Mouse (Mus musculus) hindbrain, embryonic 15.5 days (tissue): ENCODE data around the gene E2f8. TPM values are rescaled to one million over a fixed set of nuclear protein-coding genes. Genes with fewer than 3 reads are reported as not detected.

Experiments used
- ATAC-seq: fragments of 200-750 bp; cut with Nextera tagmentation; 2 replicates; pipeline ENCODE4 v1.8.0; 2017; ENCODE audit warnings: low read depth, moderate number of reproducible peaks, moderate TSS enrichment; ENCODE audit not compliant: low FRiP score
- H3K27ac ChIP-seq: fragments of 300-500 bp; sonication (generic); replicated peaks from 2 replicates; pipeline ENCODE4 v1.5.1; 2015; ENCODE audit warnings: mild to moderate bottlenecking, inconsistent platforms
- H3K27me3 ChIP-seq: fragments of 300-500 bp; sonication (generic); 2 replicates; pipeline ENCODE4 v1.6.1; 2015; ENCODE audit warnings: control low read depth, inconsistent platforms
- H3K36me3 ChIP-seq: fragments of 300-500 bp; sonication (generic); 2 replicates; pipeline ENCODE4 v1.6.1; 2015; ENCODE audit warnings: control low read depth, inconsistent platforms
- H3K4me1 ChIP-seq: fragments of 300-500 bp; sonication (generic); replicated peaks from 2 replicates; pipeline ENCODE4 v1.6.1; 2015; ENCODE audit warnings: control low read depth, inconsistent platforms
- H3K4me2 ChIP-seq: fragments of 300-500 bp; sonication (generic); 2 replicates; pipeline ENCODE4 v1.6.1; 2015; ENCODE audit warnings: moderate library complexity, mild to moderate bottlenecking, inconsistent platforms
- H3K4me3 ChIP-seq: fragments of 300-500 bp; sonication (generic); 2 replicates; pipeline ENCODE4 v1.5.1; 2015; ENCODE audit warnings: mild to moderate bottlenecking, inconsistent platforms
- H3K9ac ChIP-seq: fragments of 300-500 bp; sonication (generic); 2 replicates; pipeline ENCODE4 v1.6.1; 2015; ENCODE audit warnings: inconsistent platforms
- H3K9me3 ChIP-seq: fragments of 300-500 bp; sonication (generic); 2 replicates; pipeline ENCODE4 v1.6.1; 2016; ENCODE audit warnings: control low read depth, inconsistent platforms
- WGBS: fragments of 180-500 bp; shearing (Covaris S2); methylation state at CpG from one replicate; pipeline ENCODE4 v1.1.7; 2015; 5-methylcytosine and 5-hydroxymethylcytosine counted together
- polyA plus RNA-seq: library from polyadenylated mRNA; unstranded; fragments of >200 nt; fragmentation: Nextera tagmentation; extraction: Ambion mirVana; gene quantifications from 2 replicates; pipeline ENCODE4 v1.2.1, GENCODE M21; 2015

E2f8 gene
- polyA plus RNA-seq, 1 experiment from 2014 or later, result 3.4 TPM

DNA sequence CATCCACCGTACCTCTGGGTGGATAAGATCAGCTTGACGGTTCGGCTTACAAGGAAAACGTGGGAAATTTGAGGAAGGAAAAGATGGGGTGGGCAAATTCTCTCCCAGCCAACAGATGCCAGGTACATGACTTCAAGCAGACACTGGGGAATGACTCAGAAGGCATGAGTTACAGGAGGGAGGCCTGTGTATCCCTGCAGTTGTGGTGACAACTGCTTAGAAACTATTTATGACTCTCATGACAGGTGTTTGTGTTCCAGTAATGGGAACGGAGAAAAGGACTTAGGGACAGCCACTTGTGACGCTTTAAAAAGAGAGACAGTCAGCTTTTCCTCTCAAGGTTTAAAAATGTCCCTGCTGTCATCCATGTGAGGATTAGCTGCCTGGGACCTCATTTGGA is 11.3 kb downstream of the E2f8 start:
- H3K9ac ChIP-seq, result no peak overlapping the region
- H3K9me3 ChIP-seq, result no peaks in the 10 kb centered on the region
- no peak overlapping the region for H3K4me3 ChIP-seq
- H3K27ac ChIP-seq, result no peak overlapping the region
- 90% methylated on average over 6 of the region's 6 CpGs for WGBS
- H3K36me3 ChIP-seq, result no peaks in the 10 kb centered on the region
- H3K27me3 ChIP-seq, result no peaks in the 10 kb centered on the region
- ATAC-seq, result no peak
- H3K4me1 ChIP-seq, result no peaks in the 10 kb centered on the region
- H3K4me2 ChIP-seq, result no peak overlapping the region

DNA sequence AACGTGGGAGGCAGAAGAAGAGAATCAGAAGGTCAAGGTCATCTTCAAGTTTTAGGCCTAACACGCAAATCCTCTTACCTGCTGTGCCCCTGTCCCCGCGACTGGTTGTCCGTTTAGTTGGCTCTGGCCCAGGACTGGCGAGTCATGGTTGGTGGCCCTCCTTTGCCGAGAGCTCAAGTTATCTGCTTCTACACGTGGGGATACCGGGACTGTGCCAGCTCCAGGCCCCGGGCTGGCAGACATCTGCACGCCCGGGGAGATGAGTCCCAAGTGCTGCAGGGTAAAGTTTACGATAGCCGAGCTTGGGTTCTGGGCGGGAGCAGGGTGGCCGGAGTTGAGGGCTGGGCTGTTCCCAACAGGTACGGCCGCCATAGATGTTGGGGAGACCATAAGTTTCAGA is 13.8 kb downstream of the E2f8 start:
- Histone ChIP-seq H3K9ac (no peak overlapping the region), H3K27ac (no peak overlapping the region), H3K36me3 (no peaks in the 10 kb centered on the region), H3K27me3 (no peaks in the 10 kb centered on the region), H3K9me3 (no peaks in the 10 kb centered on the region), H3K4me3 (no peak overlapping the region), H3K4me2 (no peak overlapping the region), H3K4me1 (no peaks in the 10 kb centered on the region)
- no peak for ATAC-seq
- WGBS, result 91% methylated on average over 18 of the region's 18 CpGs

GRCm38 (mm10) chr7:48864671-48865458 is 16.5 kb downstream of the E2f8 start:
- H3K9ac ChIP-seq, result no peak overlapping the region
- H3K27me3 ChIP-seq, result no peaks in the 10 kb centered on the region
- no peaks in the 10 kb centered on the region for H3K36me3 ChIP-seq
- H3K27ac ChIP-seq, result no peak overlapping the region
- WGBS, result 93% methylated on average over 9 of the region's 9 CpGs
- H3K9me3 ChIP-seq, result no peaks in the 10 kb centered on the region
- H3K4me1 ChIP-seq, result no peaks in the 10 kb centered on the region
- no peak for ATAC-seq
- H3K4me2 ChIP-seq, result no peak overlapping the region
- no peak overlapping the region for H3K4me3 ChIP-seq

DNA sequence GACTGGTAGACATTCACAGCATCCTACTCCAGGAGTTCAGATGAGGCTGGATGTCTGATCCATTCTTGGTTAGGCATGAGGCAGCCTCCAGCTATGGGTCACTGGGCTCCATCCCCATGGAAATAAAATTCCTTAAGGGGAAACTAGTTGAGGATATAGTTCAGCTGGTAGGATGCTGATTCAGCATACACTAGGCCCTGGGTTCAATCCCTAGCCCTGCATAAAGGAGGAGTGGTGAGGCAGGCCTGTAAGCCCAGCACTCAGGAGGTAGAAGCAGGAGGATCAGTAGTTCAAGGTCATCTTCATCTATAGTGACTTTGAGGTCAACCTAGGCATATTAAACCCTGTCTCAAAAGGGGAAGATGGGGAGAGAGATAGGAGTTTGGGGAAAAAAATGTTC is 17.2 kb downstream of the E2f8 start:
- no peak overlapping the region for H3K9ac ChIP-seq
- H3K27ac ChIP-seq, result no peak overlapping the region
- H3K9me3 ChIP-seq, result no peaks in the 10 kb centered on the region
- no peaks in the 10 kb centered on the region for H3K36me3 ChIP-seq
- H3K4me2 ChIP-seq, result no peak overlapping the region
- ATAC-seq, result no peak
- H3K4me1 ChIP-seq, result no peaks in the 10 kb centered on the region
- no peaks in the 10 kb centered on the region for H3K27me3 ChIP-seq
- H3K4me3 ChIP-seq, result no peak overlapping the region

DNA sequence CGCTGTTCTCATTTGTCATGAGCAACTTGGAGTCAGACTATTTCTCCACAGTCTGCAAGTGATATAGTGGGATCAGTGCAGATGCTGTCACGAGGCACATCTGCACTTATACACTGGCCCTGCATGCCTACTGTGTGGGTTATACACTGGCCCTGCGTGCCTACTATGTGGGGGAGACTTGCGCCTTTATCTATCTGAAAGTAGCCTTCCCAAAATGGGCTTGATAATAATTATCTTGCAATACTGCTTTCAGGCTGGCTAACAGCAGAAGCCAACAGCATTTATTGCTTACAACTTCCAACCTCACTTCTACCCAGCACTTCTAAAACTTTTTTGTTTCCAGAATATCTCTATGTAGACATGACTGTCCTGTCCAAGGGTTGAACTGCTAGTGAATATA is 19.6 kb downstream of the E2f8 start:
- Histone ChIP-seq H3K27ac (no peak overlapping the region), H3K4me2 (no peak overlapping the region), H3K27me3 (no peaks in the 10 kb centered on the region), H3K9me3 (no peaks in the 10 kb centered on the region), H3K36me3 (no peaks in the 10 kb centered on the region), H3K4me3 (no peak overlapping the region), H3K4me1 (no peaks in the 10 kb centered on the region), H3K9ac (no peak overlapping the region)
- no peak for ATAC-seq
- WGBS, result 87% methylated on average over 4 of the region's 4 CpGs

- no peak overlapping the region for H3K27ac ChIP-seq
- no peak overlapping the region for H3K4me3 ChIP-seq
- no peaks in the 10 kb centered on the region for H3K27me3 ChIP-seq
- H3K9me3 ChIP-seq, result no peaks in the 10 kb centered on the region
- ATAC-seq, result no peak
- 73% methylated on average over 1 of the region's 1 CpGs for WGBS
- H3K4me1 ChIP-seq, result no peaks in the 10 kb centered on the region
- no peak overlapping the region for H3K9ac ChIP-seq
- no peak overlapping the region for H3K4me2 ChIP-seq
- H3K36me3 ChIP-seq, result no peaks in the 10 kb centered on the region
Measured at GRCm38 (mm10) chr7:48860948-48861347, 20.4 kb downstream of the E2f8 start.

- Histone ChIP-seq H3K4me2 (no peak overlapping the region), H3K9me3 (no peaks in the 10 kb centered on the region), H3K27me3 (no peaks in the 10 kb centered on the region), H3K9ac (no peak overlapping the region), H3K4me3 (no peak overlapping the region), H3K4me1 (no peaks in the 10 kb centered on the region), H3K36me3 (no peaks in the 10 kb centered on the region), H3K27ac (no peak overlapping the region)
- no peak for ATAC-seq
- WGBS, result 89% methylated on average over 4 of the region's 4 CpGs
Measured at GRCm38 (mm10) chr7:48859362-48859761, 22.0 kb downstream of the E2f8 start.

GRCm38 (mm10) chr7:48858257-48858656 is 23.1 kb downstream of the E2f8 start:
- no peak for ATAC-seq

GRCm38 (mm10) chr7:48855461-48855860 is 25.9 kb downstream of the E2f8 start:
- Histone ChIP-seq H3K36me3 (no peaks in the 10 kb centered on the region), H3K9me3 (no peaks in the 10 kb centered on the region), H3K27ac (no peak overlapping the region), H3K4me3 (no peak overlapping the region), H3K4me2 (no peak overlapping the region), H3K9ac (no peak overlapping the region), H3K27me3 (no peaks in the 10 kb centered on the region), H3K4me1 (no peaks in the 10 kb centered on the region)
- 92% methylated on average over 3 of the region's 3 CpGs for WGBS
- no peak for ATAC-seq

More at GRCm38 (mm10) chr7:48858257-48858656, 23.1 kb downstream of the E2f8 start:
- no peaks in the 10 kb centered on the region for H3K9me3 ChIP-seq
- no peak overlapping the region for H3K27ac ChIP-seq
- H3K9ac ChIP-seq, result no peak overlapping the region
- H3K36me3 ChIP-seq, result no peaks in the 10 kb centered on the region
- 80% methylated on average over 1 of the region's 1 CpGs for WGBS
- no peak overlapping the region for H3K4me3 ChIP-seq
- no peaks in the 10 kb centered on the region for H3K4me1 ChIP-seq
- H3K27me3 ChIP-seq, result no peaks in the 10 kb centered on the region
- no peak overlapping the region for H3K4me2 ChIP-seq

DNA sequence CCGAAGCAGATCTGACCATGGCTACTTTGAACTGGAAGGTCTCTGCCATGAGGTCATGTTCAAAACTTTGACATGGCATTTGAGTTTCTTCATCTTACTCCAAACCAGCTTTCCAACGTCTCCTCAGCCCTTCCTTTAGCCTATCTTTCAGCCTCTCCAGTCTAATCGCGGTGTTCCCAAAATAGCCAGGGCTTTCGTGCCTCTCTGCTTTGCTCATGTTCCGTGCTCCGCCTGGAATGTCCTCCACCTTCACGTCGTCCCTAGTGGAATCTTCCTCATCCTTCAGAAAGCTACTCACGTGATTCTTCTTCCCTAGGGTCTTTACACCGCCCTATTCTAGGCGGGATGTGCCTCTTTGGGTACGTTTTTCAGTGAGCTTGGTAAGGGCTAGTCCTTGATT is 27.9 kb downstream of the E2f8 start:
- Histone ChIP-seq H3K4me3 (no peak overlapping the region), H3K36me3 (no peaks in the 10 kb centered on the region), H3K4me2 (no peak overlapping the region), H3K27ac (no peak overlapping the region), H3K4me1 (no peaks in the 10 kb centered on the region), H3K9me3 (no peaks in the 10 kb centered on the region), H3K9ac (no peak overlapping the region), H3K27me3 (no peaks in the 10 kb centered on the region)
- 88% methylated on average over 13 of the region's 13 CpGs for WGBS
- ATAC-seq, result no peak

DNA sequence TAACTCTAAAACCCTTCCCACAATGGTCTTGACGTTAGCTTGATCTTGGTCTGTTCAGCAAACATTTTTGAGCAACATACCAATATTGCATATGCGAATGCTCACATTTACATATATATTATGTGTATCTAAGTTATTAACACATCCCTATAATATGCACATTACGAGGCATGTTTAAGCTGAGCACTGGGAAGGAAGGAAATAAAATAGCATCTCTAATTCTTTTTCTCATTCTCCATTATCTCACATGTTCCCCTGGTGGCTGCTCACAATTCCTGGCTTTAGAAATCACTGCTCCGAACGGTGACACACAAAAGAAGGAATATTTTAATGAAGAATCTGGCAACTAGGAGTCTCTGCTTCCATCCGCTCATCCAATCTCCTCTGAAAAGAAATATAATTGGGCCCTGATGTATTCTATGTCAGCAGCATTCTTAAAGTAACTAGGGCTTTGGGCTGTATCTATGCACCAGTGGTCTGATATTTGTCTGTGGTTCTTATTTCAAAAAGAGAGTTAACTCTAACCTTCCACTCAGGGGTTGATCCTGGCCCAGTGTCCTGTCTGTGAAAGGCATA is 29.8 kb downstream of the E2f8 start:
- Histone ChIP-seq H3K27ac (peak overlapping the region; percentile 23; the same call in 1 of the 2 replicates), H3K27me3 (no peaks in the 10 kb centered on the region; the same call in 1 of the 2 replicates), H3K4me1 (no peaks in the 10 kb centered on the region), H3K36me3 (no peaks in the 10 kb centered on the region), H3K9ac (no peak overlapping the region), H3K9me3 (no peaks in the 10 kb centered on the region), H3K4me3 (no peak overlapping the region), H3K4me2 (no peak overlapping the region)
- 0 out of 2 replicates have a peak, but pooled peaks have one; percentile 30 for ATAC-seq
- 42% methylated on average over 6 of the region's 6 CpGs for WGBS

DNA sequence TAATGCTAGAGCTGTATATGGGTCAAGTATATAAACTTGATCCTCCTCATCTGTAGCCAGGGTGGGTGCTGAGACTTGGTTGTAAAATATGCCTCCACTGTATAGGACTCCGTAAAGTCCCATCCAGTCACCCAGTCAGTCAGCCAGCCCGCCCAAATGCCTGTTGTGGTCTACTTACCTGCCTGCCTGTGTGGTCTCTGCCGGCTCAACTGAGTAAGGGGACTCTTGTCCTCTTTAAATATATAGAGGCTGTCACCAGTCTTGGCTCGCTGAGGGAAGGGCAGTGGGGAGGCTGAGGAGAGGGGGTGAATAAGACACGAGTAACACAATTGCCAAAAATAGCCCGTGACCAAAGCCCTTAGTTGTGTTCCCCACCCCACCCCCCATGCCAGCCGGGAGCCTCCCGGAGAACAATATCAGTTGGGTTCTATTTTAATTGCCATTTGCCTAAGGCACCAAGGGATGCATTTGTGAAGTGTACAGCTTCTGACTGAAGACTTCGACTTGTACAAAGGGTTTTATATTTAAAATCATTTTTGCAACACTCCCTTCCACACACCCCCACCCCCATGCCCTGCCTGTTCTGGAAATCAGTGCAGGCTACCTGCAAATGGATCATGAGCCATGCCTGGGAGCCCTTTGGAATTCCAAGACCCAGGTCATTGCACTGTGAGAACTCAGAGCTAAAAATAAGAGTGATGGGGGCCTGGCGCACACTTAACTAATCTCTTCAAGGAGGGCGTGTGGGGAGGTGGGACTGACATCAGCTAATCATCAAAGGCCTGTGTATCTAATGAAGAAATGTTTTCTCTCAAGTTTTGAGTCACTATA is 33.4 kb downstream of the E2f8 start, which contains the start of gene Csrp3:
Gene Csrp3, minus strand, starts transcription at position 214 of the 831 bp plus-strand sequence.
- H3K27ac ChIP-seq, result no peak within 1 kb of the TSS
- ATAC-seq, result no peak
- WGBS, result 41% methylated on average over 11 of the region's 11 CpGs
- H3K27me3 ChIP-seq, result peaks cover 15% of the 10 kb centered on the region
- no peaks in the 10 kb centered on the region for H3K36me3 ChIP-seq
- no peak within 1 kb of the TSS for H3K4me2 ChIP-seq
- no peak within 1 kb of the TSS for H3K9ac ChIP-seq
- no peak within 1 kb of the TSS for H3K4me3 ChIP-seq
- H3K9me3 ChIP-seq, result no peaks in the 10 kb centered on the region
- H3K4me1 ChIP-seq, result no peaks in the 10 kb centered on the region
